Mouse (Mus musculus): Measurements from ENCODE around the gene Spsb4.

The Spsb4 gene

GRCm38 (mm10) chr9:96904360-96905355 is 114.0 kb downstream of the Spsb4 start:
- DNase-seq (ENCODE audit: low read depth, low spot score), result no peak

- no peak for DNase-seq (ENCODE audit: low read depth, low spot score)
These were observed 118.9 kb downstream of the Spsb4 start for GRCm38 (mm10) chr9:96899717-96900116.

- no peak for DNase-seq (ENCODE audit: low read depth, low spot score)
These were observed 119.6 kb downstream of the Spsb4 start for GRCm38 (mm10) chr9:96899004-96899403.

GRCm38 (mm10) chr9:96896690-96897089 is 122.0 kb downstream of the Spsb4 start:
- DNase-seq (ENCODE audit: low read depth, low spot score), result no peak

GRCm38 (mm10) chr9:96893582-96893981 is 125.1 kb downstream of the Spsb4 start:
- DNase-seq (ENCODE audit: low read depth, low spot score), result no peak

Data from mesoderm, embryonic 11.5 days (tissue).